Mouse (Mus musculus): ENCODE data around the gene Serpind1. TPM values are rescaled to one million over a fixed set of nuclear protein-coding genes. Genes with fewer than 3 reads are reported as not detected.

Serpind1 gene
- polyA plus RNA-seq, 1 experiment from 2014 or later, result 1.4 TPM

GRCm38 (mm10) chr16:17339701-17340100, 8.5 kb downstream of the Serpind1 start:
- no peak for DNase-seq (ENCODE audit: low spot score)
- H3K27ac ChIP-seq (ENCODE audit: low read depth, low read length), result no peak overlapping the region
- no peak overlapping the region for H3K4me3 ChIP-seq (ENCODE audit: low read depth, low read length)
- H3K4me2 ChIP-seq (ENCODE audit: low read length), result no peak overlapping the region
- no peak overlapping the region for H3K9ac ChIP-seq (ENCODE audit: low read length)
- H3K27me3 ChIP-seq (replicated peaks; ENCODE audit: control insufficient read depth, insufficient read depth, low read length), result no peaks in the 10 kb centered on the region
- H3K9me3 ChIP-seq (replicated peaks; ENCODE audit: control insufficient read depth, low read length), result no peaks in the 10 kb centered on the region
- no peaks in the 10 kb centered on the region for H3K4me1 ChIP-seq (ENCODE audit: control insufficient read depth, insufficient read depth, low read length)
- no peak for ATAC-seq
- H3K36me3 ChIP-seq (ENCODE audit: control insufficient read depth, insufficient read depth, low read length), result peaks cover 28% of the 10 kb centered on the region
- WGBS, result 91% methylated on average over 7 of the region's 7 CpGs

GRCm38 (mm10) chr16:17340705-17341104, 9.5 kb downstream of the Serpind1 start:
- no peaks in the 10 kb centered on the region for H3K27me3 ChIP-seq (replicated peaks; ENCODE audit: control insufficient read depth, insufficient read depth, low read length)
- no peak overlapping the region for H3K4me2 ChIP-seq (ENCODE audit: low read length)
- no peaks in the 10 kb centered on the region for H3K9me3 ChIP-seq (replicated peaks; ENCODE audit: control insufficient read depth, low read length)
- H3K36me3 ChIP-seq (ENCODE audit: control insufficient read depth, insufficient read depth, low read length), result peaks cover 28% of the 10 kb centered on the region
- no peak overlapping the region for H3K9ac ChIP-seq (ENCODE audit: low read length)
- H3K4me3 ChIP-seq (ENCODE audit: low read depth, low read length), result no peak overlapping the region
- no peak for ATAC-seq
- H3K27ac ChIP-seq (ENCODE audit: low read depth, low read length), result no peak overlapping the region
- 90% methylated on average over 2 of the region's 2 CpGs for WGBS
- H3K4me1 ChIP-seq (ENCODE audit: control insufficient read depth, insufficient read depth, low read length), result no peaks in the 10 kb centered on the region
- no peak for DNase-seq (ENCODE audit: low spot score)

GRCm38 (mm10) chr16:17341847-17342246, 10.7 kb downstream of the Serpind1 start:
- no peak overlapping the region for H3K4me2 ChIP-seq (ENCODE audit: low read length)
- no peaks in the 10 kb centered on the region for H3K4me1 ChIP-seq (ENCODE audit: control insufficient read depth, insufficient read depth, low read length)
- ATAC-seq (no peak), DNase-seq (ENCODE audit: low spot score) (no peak)
- H3K36me3 ChIP-seq (ENCODE audit: control insufficient read depth, insufficient read depth, low read length), result peaks cover 23% of the 10 kb centered on the region
- no peak overlapping the region for H3K27ac ChIP-seq (ENCODE audit: low read depth, low read length)
- WGBS, result 91% methylated on average over 4 of the region's 4 CpGs
- H3K4me3 ChIP-seq (ENCODE audit: low read depth, low read length), result no peak overlapping the region
- H3K9ac ChIP-seq (ENCODE audit: low read length), result no peak overlapping the region
- H3K27me3 ChIP-seq (replicated peaks; ENCODE audit: control insufficient read depth, insufficient read depth, low read length), result no peaks in the 10 kb centered on the region
- no peaks in the 10 kb centered on the region for H3K9me3 ChIP-seq (replicated peaks; ENCODE audit: control insufficient read depth, low read length)

GRCm38 (mm10) chr16:17345141-17345812, 14.1 kb downstream of the Serpind1 start:
- WGBS, result 90% methylated on average over 8 of the region's 8 CpGs
- H3K36me3 ChIP-seq (ENCODE audit: control insufficient read depth, insufficient read depth, low read length), result peaks cover 44% of the 10 kb centered on the region
- H3K27ac ChIP-seq (ENCODE audit: low read depth, low read length), result no peak overlapping the region
- no peaks in the 10 kb centered on the region for H3K9me3 ChIP-seq (replicated peaks; ENCODE audit: control insufficient read depth, low read length)
- H3K9ac ChIP-seq (ENCODE audit: low read length), result no peak overlapping the region
- H3K4me3 ChIP-seq (ENCODE audit: low read depth, low read length), result no peak overlapping the region
- no peak overlapping the region for H3K4me2 ChIP-seq (ENCODE audit: low read length)
- no peaks in the 10 kb centered on the region for H3K4me1 ChIP-seq (ENCODE audit: control insufficient read depth, insufficient read depth, low read length)
- no peak for ATAC-seq
- H3K27me3 ChIP-seq (replicated peaks; ENCODE audit: control insufficient read depth, insufficient read depth, low read length), result no peaks in the 10 kb centered on the region
- DNase-seq (ENCODE audit: low spot score), result no peak

- Histone ChIP-seq H3K36me3 (ENCODE audit: control insufficient read depth, insufficient read depth, low read length) (peaks cover 49% of the 10 kb centered on the region), H3K4me2 (ENCODE audit: low read length) (no peak overlapping the region), H3K4me3 (ENCODE audit: low read depth, low read length) (no peak overlapping the region), H3K4me1 (ENCODE audit: control insufficient read depth, insufficient read depth, low read length) (no peaks in the 10 kb centered on the region), H3K27me3 (replicated peaks; ENCODE audit: control insufficient read depth, insufficient read depth, low read length) (no peaks in the 10 kb centered on the region), H3K27ac (ENCODE audit: low read depth, low read length) (no peak overlapping the region), H3K9me3 (replicated peaks; ENCODE audit: control insufficient read depth, low read length) (no peaks in the 10 kb centered on the region), H3K9ac (ENCODE audit: low read length) (no peak overlapping the region)
- no peak for ATAC-seq
- 93% methylated on average over 2 of the region's 2 CpGs for WGBS
- no peak for DNase-seq (ENCODE audit: low spot score)
Observed at GRCm38 (mm10) chr16:17345813-17346155, 14.6 kb downstream of the Serpind1 start.

GRCm38 (mm10) chr16:17346766-17347165, 15.6 kb downstream of the Serpind1 start:
- H3K9me3 ChIP-seq (replicated peaks; ENCODE audit: control insufficient read depth, low read length), result no peaks in the 10 kb centered on the region
- DNase-seq (ENCODE audit: low spot score) (no peak), ATAC-seq (no peak)
- H3K4me3 ChIP-seq (ENCODE audit: low read depth, low read length), result no peak overlapping the region
- H3K4me1 ChIP-seq (ENCODE audit: control insufficient read depth, insufficient read depth, low read length), result no peaks in the 10 kb centered on the region
- H3K27ac ChIP-seq (ENCODE audit: low read depth, low read length), result no peak overlapping the region
- no peak overlapping the region for H3K9ac ChIP-seq (ENCODE audit: low read length)
- no peaks in the 10 kb centered on the region for H3K27me3 ChIP-seq (replicated peaks; ENCODE audit: control insufficient read depth, insufficient read depth, low read length)
- no peak overlapping the region for H3K4me2 ChIP-seq (ENCODE audit: low read length)
- H3K36me3 ChIP-seq (ENCODE audit: control insufficient read depth, insufficient read depth, low read length), result peaks cover 59% of the 10 kb centered on the region
- WGBS, result 75% methylated on average over 1 of the region's 1 CpGs

- Histone ChIP-seq H3K4me3 (ENCODE audit: low read depth, low read length) (no peak overlapping the region), H3K27me3 (replicated peaks; ENCODE audit: control insufficient read depth, insufficient read depth, low read length) (no peaks in the 10 kb centered on the region), H3K9ac (ENCODE audit: low read length) (no peak overlapping the region), H3K9me3 (replicated peaks; ENCODE audit: control insufficient read depth, low read length) (no peaks in the 10 kb centered on the region), H3K36me3 (ENCODE audit: control insufficient read depth, insufficient read depth, low read length) (peaks cover 75% of the 10 kb centered on the region), H3K4me1 (ENCODE audit: control insufficient read depth, insufficient read depth, low read length) (no peaks in the 10 kb centered on the region), H3K27ac (ENCODE audit: low read depth, low read length) (no peak overlapping the region), H3K4me2 (ENCODE audit: low read length) (no peak overlapping the region)
- 91% methylated on average over 6 of the region's 6 CpGs for WGBS
- ATAC-seq, result no peak
- DNase-seq (ENCODE audit: low spot score), result no peak
Observed at GRCm38 (mm10) chr16:17356031-17356430, 24.9 kb downstream of the Serpind1 start.

- no peak overlapping the region for H3K4me2 ChIP-seq (ENCODE audit: low read length)
- H3K9ac ChIP-seq (ENCODE audit: low read length), result no peak overlapping the region
- no peak for DNase-seq (ENCODE audit: low spot score)
- no peak overlapping the region for H3K27ac ChIP-seq (ENCODE audit: low read depth, low read length)
- H3K4me3 ChIP-seq (ENCODE audit: low read depth, low read length), result no peak overlapping the region
- no peak for ATAC-seq
- WGBS, result 92% methylated on average over 4 of the region's 4 CpGs
- no peaks in the 10 kb centered on the region for H3K9me3 ChIP-seq (replicated peaks; ENCODE audit: control insufficient read depth, low read length)
- no peaks in the 10 kb centered on the region for H3K4me1 ChIP-seq (ENCODE audit: control insufficient read depth, insufficient read depth, low read length)
- no peaks in the 10 kb centered on the region for H3K27me3 ChIP-seq (replicated peaks; ENCODE audit: control insufficient read depth, insufficient read depth, low read length)
- peaks cover 65% of the 10 kb centered on the region for H3K36me3 ChIP-seq (ENCODE audit: control insufficient read depth, insufficient read depth, low read length)
Observed at GRCm38 (mm10) chr16:17358787-17359186, 27.6 kb downstream of the Serpind1 start.

- 92% methylated on average over 4 of the region's 4 CpGs for WGBS
- H3K36me3 ChIP-seq (ENCODE audit: control insufficient read depth, insufficient read depth, low read length), result peaks cover 51% of the 10 kb centered on the region
- no peak overlapping the region for H3K4me3 ChIP-seq (ENCODE audit: low read depth, low read length)
- no peaks in the 10 kb centered on the region for H3K27me3 ChIP-seq (replicated peaks; ENCODE audit: control insufficient read depth, insufficient read depth, low read length)
- ATAC-seq (no peak), DNase-seq (ENCODE audit: low spot score) (no peak)
- H3K4me2 ChIP-seq (ENCODE audit: low read length), result no peak overlapping the region
- H3K27ac ChIP-seq (ENCODE audit: low read depth, low read length), result no peak overlapping the region
- H3K9me3 ChIP-seq (replicated peaks; ENCODE audit: control insufficient read depth, low read length), result no peaks in the 10 kb centered on the region
- H3K4me1 ChIP-seq (ENCODE audit: control insufficient read depth, insufficient read depth, low read length), result no peaks in the 10 kb centered on the region
- no peak overlapping the region for H3K9ac ChIP-seq (ENCODE audit: low read length)
Observed at GRCm38 (mm10) chr16:17382306-17382705, 51.1 kb downstream of the Serpind1 start.
